Mouse (Mus musculus): ENCODE measurements around the gene Proca1.

GRCm38 (mm10) chr11:78156156-78156699 is 37.0 kb upstream of the Proca1 start:
- no peak for TF ChIP-seq CHD2 (IDR thresholded peaks at IDR 0.05; ENCODE audit: low read depth, low read length)
- TF ChIP-seq HCFC1 (IDR thresholded peaks at IDR 0.05; ENCODE audit: borderline replicate concordance, insufficient read depth, low read length) = no peak
- no peak for TF ChIP-seq MAFK (IDR thresholded peaks at IDR 0.05; ENCODE audit: insufficient read depth, low read depth, low read length)

All from ES-E14 (cell line).